27 mouse cellular contexts compared by ENCODE assay signal in the genomic region with DNA sequence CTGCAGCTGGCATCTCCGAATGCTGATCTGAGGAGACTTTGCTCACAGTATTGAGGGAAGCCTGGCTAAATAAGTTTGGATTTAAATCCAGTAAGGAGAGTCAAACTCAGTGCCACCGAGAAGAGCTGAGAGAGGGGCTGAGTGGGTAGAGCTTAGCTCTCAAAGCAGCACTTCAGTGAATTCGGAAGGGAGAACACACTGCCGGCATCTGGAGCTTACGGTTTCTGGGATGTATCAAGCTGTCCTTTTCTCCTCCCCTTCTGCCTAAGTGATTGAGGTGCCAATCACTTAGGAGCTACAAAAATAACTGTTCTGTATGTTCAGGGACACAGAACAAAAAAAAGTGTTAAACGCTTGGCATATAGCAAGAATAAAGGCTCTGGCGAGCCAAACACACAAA. TPM values are rescaled to one million over a fixed set of nuclear protein-coding genes. Genes with fewer than 3 reads are reported as not detected.
DNase-seq lines count a peak whose midpoint lies in the region; ATAC-seq and TF ChIP-seq lines count a peak whose summit lies in the region.
"Had no signal": no experiment of that assay in that cellular context is flagged by ENCODE, and none has a peak within 500 bp of the region (broad histone marks: within the 10 kb centered on the region; RNA-seq: fewer than 3 reads in every experiment).

No protein-coding gene starts in this region.

- H3K27me3 ChIP-seq in heart, embryonic 10.5 days (ENCODE audit: insufficient read depth, poor library complexity, severe bottlenecking) = no peaks in the 10 kb centered on the region
- no peaks in the 10 kb centered on the region for H3K27me3 ChIP-seq in intestine, embryonic 16.5 days (replicated peaks; ENCODE audit: control insufficient read depth, insufficient read depth, low read length)
- H3K27me3 ChIP-seq in intestine, postnatal 0 days (replicated peaks; ENCODE audit: control insufficient read depth, insufficient read depth, low read length) = no peaks in the 10 kb centered on the region
- H3K27me3 ChIP-seq: forebrain, embryonic 12.5 days; lung, embryonic 15.5 days had no signal

- no peak for ATAC-seq in intestine, embryonic 16.5 days
- no peak for ATAC-seq in intestine, postnatal 0 days
- ATAC-seq: inflammation-experienced regulatory T-cells, adult 6 months had no signal

- DNase-seq in heart, embryonic 10.5 days (ENCODE audit: low spot score) = no peak
- no peak for DNase-seq in heart, adult 9 months (ENCODE audit: low spot score in 2 of 2)
- DNase-seq in left cerebral cortex, postnatal 14 days (ENCODE audit: low spot score in 2 of 2) = peak; percentile 43 to 80
- no peak for DNase-seq in left cerebral cortex, postnatal 36 days (ENCODE audit: low spot score in 2 of 2)
- DNase-seq in kidney, adult 8-10 months = no peak
- DNase-seq: adrenal gland, postnatal 25 days; cerebellum, adult 11 months; cerebellum, adult 9-11 months; gastrocnemius, postnatal 10 days; heart, postnatal 36 days; kidney, adult 9 months; kidney, postnatal 25 days; liver; lung, postnatal 36 days; midbrain, embryonic 14.5 days; right cerebral cortex, postnatal 25 days; spleen, adult 18-20 months had no signal

- peak overlapping the region; percentile 2; the same call in 1 of the 2 replicates for H3K27ac ChIP-seq in heart, embryonic 10.5 days
- no peak overlapping the region for H3K27ac ChIP-seq in intestine, embryonic 16.5 days (ENCODE audit: low read length)
- no peak overlapping the region for H3K27ac ChIP-seq in intestine, postnatal 0 days (ENCODE audit: low read depth, low read length)
- H3K27ac ChIP-seq: embryonic facial prominence, embryonic 10.5 days; forebrain, embryonic 12.5 days; hindbrain, embryonic 14.5 days; limb, embryonic 10.5 days; liver, embryonic 15.5 days; lung, embryonic 15.5 days had no signal

- no peaks in the 10 kb centered on the region for H3K9me3 ChIP-seq in heart, embryonic 10.5 days
- no peaks in the 10 kb centered on the region for H3K9me3 ChIP-seq in intestine, embryonic 16.5 days (ENCODE audit: control insufficient read depth, low read length)
- H3K9me3 ChIP-seq in intestine, postnatal 0 days (ENCODE audit: control insufficient read depth) = no peaks in the 10 kb centered on the region
- H3K9me3 ChIP-seq: embryonic facial prominence, embryonic 10.5 days; forebrain, embryonic 12.5 days; limb, embryonic 10.5 days; liver, embryonic 15.5 days; lung, embryonic 15.5 days; megakaryocyte, embryonic 14.5 days had no signal

- intact Hi-C loops in left cerebral cortex, postnatal 14 days (cut with DNase I) = no loop called here
- intact Hi-C loops in left cerebral cortex, postnatal 36 days (cut with DNase I) = no loop called here

- H3K4me2 ChIP-seq in intestine, embryonic 16.5 days (ENCODE audit: low read depth, low read length) = no peak overlapping the region
- no peak overlapping the region for H3K4me2 ChIP-seq in intestine, postnatal 0 days (replicated peaks; ENCODE audit: low read depth)
- H3K4me2 ChIP-seq: forebrain, embryonic 12.5 days; hindbrain, embryonic 14.5 days; liver, embryonic 15.5 days; lung, embryonic 15.5 days had no signal

- no peaks in the 10 kb centered on the region for H3K36me3 ChIP-seq in heart, embryonic 10.5 days
- H3K36me3 ChIP-seq in intestine, embryonic 16.5 days (ENCODE audit: control insufficient read depth, insufficient read depth, low read length) = no peaks in the 10 kb centered on the region
- H3K36me3 ChIP-seq in intestine, postnatal 0 days (ENCODE audit: control insufficient read depth, insufficient read depth) = no peaks in the 10 kb centered on the region
- H3K36me3 ChIP-seq: embryonic facial prominence, embryonic 10.5 days; forebrain, embryonic 12.5 days; limb, embryonic 10.5 days; liver, embryonic 15.5 days; lung, embryonic 15.5 days had no signal

- TF ChIP-seq CTCF in intestine, postnatal 0 days (IDR thresholded peaks at IDR 0.05; ENCODE audit: low read depth) = no peak

- peaks cover 30% of the 10 kb centered on the region for H3K4me1 ChIP-seq in heart, embryonic 10.5 days
- H3K4me1 ChIP-seq in intestine, embryonic 16.5 days (ENCODE audit: control insufficient read depth, insufficient read depth, low read length) = peaks cover 17% of the 10 kb centered on the region
- H3K4me1 ChIP-seq in intestine, postnatal 0 days (replicated peaks; ENCODE audit: control insufficient read depth, insufficient read depth, low read length) = peaks cover 8% of the 10 kb centered on the region

- 0 out of 2 replicates have a peak overlapping the region, but pooled peaks have one; percentile 2 for H3K9ac ChIP-seq in intestine, embryonic 16.5 days (ENCODE audit: low read depth, low read length)
- no peak overlapping the region for H3K9ac ChIP-seq in intestine, postnatal 0 days (ENCODE audit: low read depth, low read length)
- H3K9ac ChIP-seq: forebrain, embryonic 12.5 days; hindbrain, embryonic 14.5 days; liver, embryonic 15.5 days; lung, embryonic 15.5 days had no signal

- 46% methylated on average over 7 of the region's 7 CpGs for WGBS in heart, embryonic 10.5 days
- 62% methylated on average over 7 of the region's 7 CpGs for WGBS in intestine, embryonic 16.5 days
- 62% methylated on average over 7 of the region's 7 CpGs for WGBS in intestine, postnatal 0 days

- no peak overlapping the region for H3K4me3 ChIP-seq in heart, embryonic 10.5 days
- H3K4me3 ChIP-seq in intestine, embryonic 16.5 days (ENCODE audit: low read length) = no peak overlapping the region
- H3K4me3 ChIP-seq in intestine, postnatal 0 days (ENCODE audit: low read depth, low read length) = no peak overlapping the region
- H3K4me3 ChIP-seq: embryonic facial prominence, embryonic 10.5 days; forebrain, embryonic 12.5 days; limb, embryonic 10.5 days; liver, embryonic 15.5 days; lung, embryonic 15.5 days; megakaryocyte, embryonic 14.5 days had no signal

RNA-seq across cellular contexts. Expression of a gene that starts 5.1 kb away (rescaled TPM):
- polyA plus RNA-seq in heart, embryonic 10.5 days (2016; fragmentation: Nextera tagmentation; extraction: Ambion mirVana) = 42.2 and 53.8 TPM in 2 replicates
- 39.2 and 43.9 TPM in 2 replicates for polyA plus RNA-seq in intestine, embryonic 16.5 days (2015; fragmentation: Nextera tagmentation; extraction: Ambion mirVana)
- 11.4 and 14.9 TPM in 2 replicates for polyA plus RNA-seq in intestine, postnatal 0 days (2015; fragmentation: Nextera tagmentation; extraction: Ambion mirVana)
- 10 to 100 TPM; 28.5 to 29.9 TPM for total RNA-seq in left cerebral cortex, postnatal 14 days (2021)
- total RNA-seq in left cerebral cortex, postnatal 36 days (2021) = 10 to 100 TPM; 23.9 to 30.8 TPM

RNA-seq across cellular contexts. Expression of a gene that starts 37.0 kb away (rescaled TPM):
- polyA plus RNA-seq in heart, embryonic 10.5 days (2016; fragmentation: Nextera tagmentation; extraction: Ambion mirVana) = 7.8 and 10.1 TPM in 2 replicates
- 9.0 and 10.1 TPM in 2 replicates for polyA plus RNA-seq in intestine, embryonic 16.5 days (2015; fragmentation: Nextera tagmentation; extraction: Ambion mirVana)
- polyA plus RNA-seq in intestine, postnatal 0 days (2015; fragmentation: Nextera tagmentation; extraction: Ambion mirVana) = 8.8 and 10.0 TPM in 2 replicates
- total RNA-seq in left cerebral cortex, postnatal 14 days (2021) = 10 to 100 TPM; 44.4 to 47.0 TPM
- total RNA-seq in left cerebral cortex, postnatal 36 days (2021) = 10 to 100 TPM; 53.4 to 61.2 TPM

Comparison
In these comparisons a context has a peak if more than half of its experiments do, and no peak if none do; other contexts are left out.
1. DNase-seq: peak in left cerebral cortex, postnatal 14 days (2 of 2); none in heart, embryonic 10.5 days (single experiment), heart, adult 9 months (0 of 2), left cerebral cortex, postnatal 36 days (0 of 2) and kidney, adult 8-10 months (0 of 2).